In the genomic region with DNA sequence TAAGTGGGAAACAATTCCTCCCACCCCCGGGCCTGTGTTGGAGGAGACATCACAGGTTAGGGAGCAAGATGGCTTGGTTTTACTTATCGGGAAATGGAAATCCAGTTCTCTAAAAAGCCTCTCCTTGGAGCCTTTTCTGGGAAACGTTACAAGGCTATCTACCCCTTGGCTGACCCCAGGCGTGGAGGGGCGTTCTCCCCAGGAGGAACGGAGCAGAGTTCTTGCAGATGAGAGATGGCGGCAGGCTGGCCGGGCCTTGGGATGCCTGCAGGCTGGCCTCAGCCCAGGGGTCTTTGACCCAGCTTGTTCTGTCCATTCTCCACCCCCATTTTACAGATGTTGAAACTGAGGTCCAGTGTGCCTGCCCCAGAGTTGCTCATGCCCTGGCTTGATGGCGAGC, we compare ENCODE assay signal across 18 mouse cellular contexts. TPM values are rescaled to one million over a fixed set of nuclear protein-coding genes. Genes with fewer than 3 reads are reported as not detected.
DNase-seq lines count a peak whose midpoint lies in the region; TF ChIP-seq lines count a peak whose summit lies in the region.
"Had no signal": no experiment of that assay in that cellular context is flagged by ENCODE, and none has a peak within 500 bp of the region (broad histone marks: within the 10 kb centered on the region; RNA-seq: fewer than 3 reads in every experiment).

No protein-coding gene starts in this region.

- H3K4me3 ChIP-seq in gastrocnemius, adult 2 months, result no peak overlapping the region
- H3K4me3 ChIP-seq: embryonic facial prominence, embryonic 13.5 days; layer of hippocampus, adult 2 months; liver, embryonic 13.5 days; lung, embryonic 15.5 days; midbrain, embryonic 15.5 days had no signal

- peak; percentile 45 for DNase-seq in kidney, postnatal 10 days
- no peak for DNase-seq in kidney, adult 9 months
- DNase-seq in gastrocnemius, adult 2 months, result peak; percentile 65
- DNase-seq in gastrocnemius, postnatal 4 days (ENCODE audit: low spot score in 2 of 2), result peak; percentile 53 to 69
- DNase-seq in heart, postnatal 25 days (ENCODE audit: low spot score), result peak; percentile 53
- DNase-seq in layer of hippocampus, adult 18-20 months (ENCODE audit: low spot score in 2 of 2), result no peak
- DNase-seq in adrenal gland, adult 2 months, result no peak
- DNase-seq in embryo, embryonic 10.5 days (ENCODE audit: low spot score), result no peak
- DNase-seq: adrenal gland, adult 8-10 months; cerebellum, adult 11 months; kidney, adult 8-10 months; left cerebral cortex, postnatal 4 days; liver, embryonic 13.5 days had no signal

- intact Hi-C loops in gastrocnemius, adult 2 months (cut with DNase I), result no loop called here
- intact Hi-C loops in heart, postnatal 25 days (cut with DNase I), result no loop called here

- peak overlapping the region; percentile 80 for H3K27ac ChIP-seq in gastrocnemius, adult 2 months
- H3K27ac ChIP-seq: embryonic facial prominence, embryonic 13.5 days; layer of hippocampus, adult 2 months; liver, embryonic 13.5 days; lung, embryonic 15.5 days; midbrain, embryonic 15.5 days had no signal

- TF ChIP-seq CTCF in gastrocnemius, adult 2 months (IDR thresholded peaks at IDR 0.05), result no peak

RNA-seq across cellular contexts. Expression of gene Fgd5, which starts 42.4 kb away (rescaled TPM):
- total RNA-seq in gastrocnemius, adult 2 months (2021), result 10 to 100 TPM in 1 of 2 experiments, 1 to 10 TPM in 1; 9.0 to 11.3 TPM
- 10 to 100 TPM; 22.1 to 25.3 TPM for total RNA-seq in gastrocnemius, postnatal 4 days (2021)
- 10 to 100 TPM; 24.2 to 26.8 TPM for total RNA-seq in heart, postnatal 25 days (2021)
- 1 to 10 TPM; 4.4 to 4.7 TPM for total RNA-seq in layer of hippocampus, adult 18-20 months (2021)
- total RNA-seq in adrenal gland, adult 2 months (2021), result 10 to 100 TPM; 13.1 to 18.5 TPM
- 7.4 and 7.7 TPM in 2 replicates for polyA plus RNA-seq in adrenal gland, adult 2 months (2012; rRNA removed)
- total RNA-seq: neutrophil, adult 5-6 weeks had no signal

Comparison
In these comparisons a context has a peak if more than half of its experiments do, and no peak if none do; other contexts are left out.
1. DNase-seq: peak in kidney, postnatal 10 days (single experiment), gastrocnemius, adult 2 months (single experiment), gastrocnemius, postnatal 4 days (2 of 2) and heart, postnatal 25 days (single experiment); none in kidney, adult 9 months (single experiment), layer of hippocampus, adult 18-20 months (0 of 2), adrenal gland, adult 2 months (single experiment) and embryo, embryonic 10.5 days (single experiment).